Mouse (Mus musculus) liver, embryonic 14.5 days (tissue): ENCODE results near the gene Mamld1. TPM values are rescaled to one million over a fixed set of nuclear protein-coding genes. Genes with fewer than 3 reads are reported as not detected.
"Not testable (repeated sequence)": the region's sequence is repeated elsewhere in the genome, so short reads cannot be mapped to it uniquely, and the experiment has no call there.

Experiments used
- ATAC-seq: fragments of 200-750 bp; cut with Nextera tagmentation; 2 replicates; pipeline ENCODE4 v1.8.0; 2017; ENCODE audit warnings: moderate number of reproducible peaks, mild to moderate bottlenecking, moderate library complexity; ENCODE audit not compliant: insufficient read depth
- DNase-seq, 3 experiments: peaks; one replicate each; pipeline ENCODE4 v3.0.0-alpha.2; 2012 to 2013; ENCODE audit warnings: low read depth in 3 of 3, low spot score in 3 of 3
- H3K27ac ChIP-seq: fragments of 300-500 bp; sonication (generic); 2 replicates; pipeline ENCODE4 v1.5.1; 2014; ENCODE audit warnings: moderate library complexity, mild to moderate bottlenecking, control low read depth, inconsistent platforms
- H3K27me3 ChIP-seq: fragments of 300-500 bp; sonication (generic); 2 replicates; pipeline ENCODE4 v1.6.1; 2014; ENCODE audit warnings: mild to moderate bottlenecking, low read length, moderate library complexity; ENCODE audit not compliant: control insufficient read depth, insufficient read depth
- H3K36me3 ChIP-seq: fragments of 300-500 bp; sonication (generic); replicated peaks from 2 replicates; pipeline ENCODE4 v1.6.1; 2014; ENCODE audit warnings: low read depth; ENCODE audit not compliant: control insufficient read depth, insufficient read depth
- H3K4me1 ChIP-seq, 2 experiments: fragments of 200-500 bp in 1 of 2; fragments of 300-500 bp in 1 of 2; sonication (generic) in 1 of 2; replicated peaks; 2 replicates each; pipeline ENCODE4 v1.6.1; 2012 to 2014; ENCODE audit warnings: antibody characterized with exemption in 1 of 2, inconsistent platforms in 1 of 2, low read length in 1 of 2; ENCODE audit not compliant: control insufficient read depth in 2 of 2, insufficient read depth in 2 of 2
- H3K4me2 ChIP-seq: fragments of 300-500 bp; sonication (generic); 2 replicates; pipeline ENCODE4 v1.6.1; 2014; ENCODE audit warnings: low read depth, mild to moderate bottlenecking, control low read depth, moderate library complexity
- H3K4me3 ChIP-seq, 2 experiments: fragments of 200-500 bp in 1 of 2; fragments of 300-500 bp in 1 of 2; sonication (generic) in 1 of 2; 2 replicates each; pipeline ENCODE4 v1.5.1; 2012 to 2014; ENCODE audit warnings: low read depth in 2 of 2, low read length in 2 of 2, mild to moderate bottlenecking in 2 of 2, control low read depth in 1 of 2, inconsistent platforms in 1 of 2, moderate library complexity in 1 of 2; ENCODE audit not compliant: insufficient read depth in 1 of 2
- H3K9ac ChIP-seq: fragments of 300-500 bp; sonication (generic); replicated peaks from 2 replicates; pipeline ENCODE4 v1.6.1; 2014; ENCODE audit warnings: mild to moderate bottlenecking, control low read depth, moderate library complexity
- H3K9me3 ChIP-seq: fragments of 300-500 bp; sonication (generic); 2 replicates; pipeline ENCODE4 v1.6.1; 2016; ENCODE audit warnings: low read length, mixed read lengths; ENCODE audit not compliant: control insufficient read depth
- CTCF ChIP-seq: IDR thresholded peaks from 2 replicates; pipeline ENCODE4 v1.5.1; 2016; ENCODE audit warnings: antibody characterized with exemption, low read depth, control low read depth
- EP300 ChIP-seq: IDR thresholded peaks from 2 replicates; pipeline ENCODE4 v1.6.1; 2016; ENCODE audit warnings: antibody characterized with exemption, low read depth
- WGBS: fragments of 180-500 bp; shearing (Covaris S2); extraction: QIAGEN DNeasy Blood & Tissue Kit; methylation state at CpG from one replicate; pipeline ENCODE4 v1.1.7; 2014; ENCODE audit not compliant: insufficient replicate concordance; 5-methylcytosine and 5-hydroxymethylcytosine counted together
- polyA plus RNA-seq, 2 experiments: library from polyadenylated mRNA; depleted of rRNA in 1 of 2; stranded (reverse) in 1 of 2; unstranded in 1 of 2; fragments of >200 nt; fragmentation: Nextera tagmentation in 1 of 2; extraction: Ambion mirVana in 1 of 2; gene quantifications; 2 replicates each; pipeline versions ENCODE4 v1.2.1 to v1.2.3; 2012 to 2014

The Mamld1 gene
- polyA plus RNA-seq (2012; rRNA removed): 0.19 and 0.25 TPM in 2 replicates
- polyA plus RNA-seq (2014; fragmentation: Nextera tagmentation; extraction: Ambion mirVana): 0.20 TPM in 2 replicates

GRCm38 (mm10) chrX:71049864-71050576, at the start of gene Mamld1:
TSS of gene Mamld1 (plus strand) at chrX:71050256.
- Histone ChIP-seq H3K27ac (no peak within 1 kb of the TSS), H3K27me3 (peaks cover 30% of the 10 kb centered on the region), H3K9me3 (no peaks in the 10 kb centered on the region), H3K4me3 (peak within 1 kb of the TSS; percentile 4 to 21; a peak in 3 of 4 replicates), H3K36me3 (no peaks in the 10 kb centered on the region), H3K4me2 (peak within 1 kb of the TSS; percentile 47), H3K9ac (no peak within 1 kb of the TSS), H3K4me1 (no peaks in the 10 kb centered on the region; a peak in 1 of 4 replicates)
- no peak for ATAC-seq
- TF ChIP-seq CTCF (no peak), EP300 (no peak)
- DNase-seq: no peak
- WGBS: 23% methylated on average over 41 of the region's 50 CpGs

DNA sequence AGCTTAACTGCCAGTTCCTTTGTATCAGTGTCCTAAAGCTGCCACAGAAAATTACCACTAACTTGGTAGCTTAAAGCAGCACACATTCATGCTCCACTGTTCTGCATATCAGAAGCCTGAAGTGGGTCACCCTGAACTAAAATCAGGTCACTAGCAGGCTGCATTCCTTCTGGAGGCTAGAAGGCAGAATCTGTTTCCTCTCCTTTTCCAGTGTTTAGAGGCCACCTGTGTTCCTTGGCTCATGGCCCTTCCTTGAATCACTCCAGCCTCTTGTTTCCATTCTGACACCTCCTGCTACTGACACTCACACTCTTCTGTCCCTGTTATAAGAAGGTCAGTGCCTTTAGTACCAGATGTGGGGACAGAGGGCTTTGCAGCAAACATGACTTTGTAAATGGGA, 25.3 kb upstream of the Mamld1 start:
- DNase-seq: no peak

DNA sequence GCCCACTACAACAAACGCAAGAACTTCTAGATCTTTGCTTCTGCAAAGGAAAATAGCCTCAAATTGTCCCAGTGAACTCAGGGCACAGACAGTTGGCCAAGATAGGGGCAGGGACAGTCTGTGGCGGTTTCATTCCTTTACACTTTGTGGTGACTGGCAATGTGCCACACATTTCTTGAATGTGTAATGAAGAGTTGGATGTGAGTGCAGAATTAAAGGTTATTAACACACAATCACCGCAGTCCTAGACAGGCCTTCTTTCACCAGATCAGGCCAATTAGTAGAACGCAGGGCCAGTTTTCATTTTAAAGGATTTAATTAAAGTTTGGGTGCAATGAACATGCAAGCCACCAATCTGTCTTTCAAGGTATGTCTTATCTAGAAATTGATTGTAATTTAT, 22.0 kb upstream of the Mamld1 start:
- no peak for ATAC-seq

More for the DNA sequence above, 25.3 kb upstream of the Mamld1 start:
- Histone ChIP-seq H3K27ac (no peak overlapping the region), H3K9me3 (no peaks in the 10 kb centered on the region), H3K27me3 (no peaks in the 10 kb centered on the region), H3K9ac (no peak overlapping the region), H3K4me2 (no peak overlapping the region), H3K4me3 (no peak overlapping the region), H3K4me1 (no peaks in the 10 kb centered on the region), H3K36me3 (no peaks in the 10 kb centered on the region)
- ATAC-seq: no peak
- TF ChIP-seq EP300 (no peak), CTCF (no peak)

GRCm38 (mm10) chrX:71028976-71029375, 21.1 kb upstream of the Mamld1 start:
- H3K27ac ChIP-seq, ATAC-seq, H3K4me2 ChIP-seq, H3K4me1 ChIP-seq, H3K9ac ChIP-seq, H3K9me3 ChIP-seq, H3K36me3 ChIP-seq, DNase-seq, H3K4me3 ChIP-seq, H3K27me3 ChIP-seq: not testable (repeated sequence)
- WGBS: 71% methylated on average over 1 of the region's 1 CpGs

More for the DNA sequence above, 22.0 kb upstream of the Mamld1 start:
- no peak overlapping the region for H3K9ac ChIP-seq
- H3K4me1 ChIP-seq: no peaks in the 10 kb centered on the region
- H3K36me3 ChIP-seq: no peaks in the 10 kb centered on the region
- no peak for TF ChIP-seq CTCF
- H3K4me3 ChIP-seq: no peak overlapping the region
- WGBS: 59% methylated on average over 4 of the region's 4 CpGs
- H3K9me3 ChIP-seq: no peaks in the 10 kb centered on the region
- no peak overlapping the region for H3K27ac ChIP-seq
- H3K27me3 ChIP-seq: no peaks in the 10 kb centered on the region
- no peak overlapping the region for H3K4me2 ChIP-seq
- DNase-seq: no peak

DNA sequence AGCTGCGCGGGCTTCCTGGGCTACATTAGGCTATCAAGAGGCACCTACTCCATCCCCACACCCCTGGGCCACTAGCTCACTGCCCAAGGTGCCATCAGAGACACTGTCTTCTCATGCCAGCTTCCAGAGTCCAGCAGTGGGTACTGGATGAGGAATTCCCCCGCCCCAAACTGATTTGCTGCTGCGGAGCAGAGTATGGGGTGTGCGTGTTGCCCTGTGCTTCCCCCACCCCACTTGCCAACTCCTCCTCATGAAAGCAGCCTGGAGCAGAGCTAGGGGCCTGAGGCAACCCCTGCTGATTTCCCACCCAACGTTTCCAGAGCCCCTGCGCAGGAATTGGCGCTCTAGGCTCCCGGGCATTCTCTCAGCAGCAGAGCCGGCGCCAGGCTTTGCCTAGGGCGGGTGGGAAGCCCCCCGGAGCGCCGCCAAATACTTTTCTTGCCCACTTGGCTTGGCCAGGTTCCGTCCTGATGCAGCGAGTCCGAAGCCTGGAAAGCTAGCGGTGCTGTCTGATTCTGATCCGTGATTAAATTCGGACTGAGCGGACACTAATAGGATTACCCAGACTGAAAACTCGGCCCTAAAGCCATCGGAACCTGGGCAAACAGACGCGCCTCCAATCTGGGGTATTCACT, 738 bp downstream of the Mamld1 start:
- Histone ChIP-seq H3K36me3 (no peaks in the 10 kb centered on the region), H3K27me3 (peaks cover 30% of the 10 kb centered on the region), H3K4me2 (peak overlapping the region; percentile 47), H3K9ac (no peak overlapping the region), H3K4me1 (no peaks in the 10 kb centered on the region; a peak in 1 of 4 replicates), H3K4me3 (peak overlapping the region; percentile 4 to 21; a peak in 2 of 4 replicates), H3K9me3 (no peaks in the 10 kb centered on the region), H3K27ac (no peak overlapping the region)
- TF ChIP-seq CTCF (no peak), EP300 (no peak)
- 14% methylated on average over 26 of the region's 26 CpGs for WGBS
- ATAC-seq (no peak), DNase-seq (no peak)
